Mouse (Mus musculus) heart, embryonic 11.5 days (tissue): ENCODE results near the gene Rgma. TPM values are rescaled to one million over a fixed set of nuclear protein-coding genes. Genes with fewer than 3 reads are reported as not detected.

ENCODE experiments used
- ATAC-seq: fragments of 200-750 bp; cut with Nextera tagmentation; replicated peaks from 2 replicates; pipeline ENCODE4 v1.8.0; 2017; ENCODE audit warnings: moderate library complexity; ENCODE audit not compliant: insufficient number of reproducible peaks, low FRiP score, low TSS enrichment
- H3K27ac ChIP-seq: fragments of 300-500 bp; sonication (generic); 2 replicates; pipeline ENCODE4 v1.5.1; 2014; ENCODE audit warnings: mild to moderate bottlenecking, low read depth, low read length
- H3K27me3 ChIP-seq: fragments of 300-500 bp; sonication (generic); 2 replicates; pipeline ENCODE4 v1.6.1; 2014; ENCODE audit warnings: mild to moderate bottlenecking, low read length, mixed read lengths; ENCODE audit not compliant: control insufficient read depth, insufficient read depth
- H3K36me3 ChIP-seq: fragments of 300-500 bp; sonication (generic); 2 replicates; pipeline ENCODE4 v1.6.1; 2014; ENCODE audit warnings: mild to moderate bottlenecking, low read length, moderate library complexity, mixed read lengths; ENCODE audit not compliant: control insufficient read depth, insufficient read depth
- H3K4me1 ChIP-seq: fragments of 300-500 bp; sonication (generic); 2 replicates; pipeline ENCODE4 v1.6.1; 2014; ENCODE audit warnings: low read length; ENCODE audit not compliant: control insufficient read depth, insufficient read depth
- H3K4me2 ChIP-seq: fragments of 300-500 bp; sonication (generic); 2 replicates; pipeline ENCODE4 v1.6.1; 2014; ENCODE audit warnings: mild to moderate bottlenecking, moderate library complexity
- H3K4me3 ChIP-seq: fragments of 300-500 bp; sonication (generic); 2 replicates; pipeline ENCODE4 v1.5.1; 2014; ENCODE audit warnings: low read depth, low read length
- H3K9ac ChIP-seq: fragments of 300-500 bp; sonication (generic); 2 replicates; pipeline ENCODE4 v1.6.1; 2014; ENCODE audit warnings: mild to moderate bottlenecking, low read depth, low read length, moderate library complexity
- H3K9me3 ChIP-seq: fragments of 300-500 bp; sonication (generic); replicated peaks from 2 replicates; pipeline ENCODE4 v1.6.1; 2016; ENCODE audit warnings: low read length; ENCODE audit not compliant: control insufficient read depth
- WGBS: fragments of 180-500 bp; shearing (Covaris S2); extraction: QIAGEN DNeasy Blood & Tissue Kit; methylation state at CpG from one replicate; pipeline ENCODE4 v1.1.7; 2014; ENCODE audit not compliant: insufficient replicate concordance; 5-methylcytosine and 5-hydroxymethylcytosine counted together
- polyA plus RNA-seq: library from polyadenylated mRNA; unstranded; fragments of >200 nt; fragmentation: Nextera tagmentation; extraction: Ambion mirVana; gene quantifications from 2 replicates; pipeline ENCODE4 v1.2.1, GENCODE M21; 2014

The Rgma gene
- polyA plus RNA-seq, 1 experiment from 2014 or later, result 5.8 TPM

DNA sequence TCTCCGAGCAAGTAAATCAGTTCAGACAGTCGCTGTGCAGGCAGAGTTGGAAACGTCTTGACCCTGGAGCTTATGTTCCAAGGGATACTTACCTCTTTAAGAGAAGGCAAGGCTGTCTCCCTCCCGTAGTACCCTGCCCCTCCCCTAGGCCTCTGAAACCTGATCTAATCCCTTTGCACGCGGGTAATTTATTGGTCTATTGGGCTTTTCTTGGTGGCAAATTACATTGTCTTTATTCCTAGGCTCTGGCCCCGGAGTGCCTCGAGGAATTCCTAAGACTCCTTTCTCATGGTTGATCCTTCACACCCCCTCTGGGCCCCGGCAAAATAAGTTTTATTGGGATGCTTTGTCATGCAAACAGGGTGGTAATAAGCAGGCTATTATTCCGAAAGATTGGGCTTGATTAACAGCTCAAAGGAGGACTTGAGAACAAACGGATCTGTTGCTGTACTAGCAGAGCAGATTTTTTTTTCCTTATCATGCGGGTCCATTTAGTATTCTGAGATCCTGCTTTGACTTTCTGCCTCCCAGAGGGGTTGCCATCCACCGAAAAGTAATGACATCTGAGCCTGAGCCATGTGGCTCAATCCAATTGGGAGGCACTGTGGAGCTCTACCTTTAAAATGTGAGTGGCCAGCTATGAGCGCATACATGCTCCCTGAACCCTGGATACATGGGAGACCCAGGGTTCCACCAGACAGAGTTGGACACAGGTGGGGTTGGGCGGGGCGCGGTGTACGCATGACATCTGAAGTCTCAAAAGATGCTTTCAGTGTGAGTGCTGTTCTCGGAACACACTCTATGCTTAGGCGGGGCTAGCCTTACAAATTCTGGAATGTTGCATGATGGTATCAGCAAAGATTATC, 25.0 kb downstream of the Rgma start:
- peaks cover 23% of the 10 kb centered on the region for H3K4me1 ChIP-seq
- H3K4me2 ChIP-seq, result peak overlapping the region; percentile 63
- ATAC-seq, result no peak
- no peaks in the 10 kb centered on the region for H3K9me3 ChIP-seq
- H3K9ac ChIP-seq, result no peak overlapping the region
- no peak overlapping the region for H3K27ac ChIP-seq
- peak overlapping the region; percentile 28 for H3K4me3 ChIP-seq
- H3K27me3 ChIP-seq, result peaks cover 45% of the 10 kb centered on the region
- 18% methylated on average over 20 of the region's 20 CpGs for WGBS
- H3K36me3 ChIP-seq, result no peaks in the 10 kb centered on the region

- H3K9ac ChIP-seq, result no peak overlapping the region
- H3K36me3 ChIP-seq, result no peaks in the 10 kb centered on the region; the same call in 1 of the 2 replicates
- no peak overlapping the region for H3K27ac ChIP-seq
- peaks cover 36% of the 10 kb centered on the region for H3K27me3 ChIP-seq
- WGBS, result 64% methylated on average over 2 of the region's 2 CpGs
- no peak overlapping the region for H3K4me3 ChIP-seq
- H3K4me1 ChIP-seq, result peaks cover 23% of the 10 kb centered on the region
- no peak overlapping the region for H3K4me2 ChIP-seq
- no peak for ATAC-seq
- H3K9me3 ChIP-seq, result no peaks in the 10 kb centered on the region
Observed at GRCm38 (mm10) chr7:73402106-73402505, 26.8 kb downstream of the Rgma start.

DNA sequence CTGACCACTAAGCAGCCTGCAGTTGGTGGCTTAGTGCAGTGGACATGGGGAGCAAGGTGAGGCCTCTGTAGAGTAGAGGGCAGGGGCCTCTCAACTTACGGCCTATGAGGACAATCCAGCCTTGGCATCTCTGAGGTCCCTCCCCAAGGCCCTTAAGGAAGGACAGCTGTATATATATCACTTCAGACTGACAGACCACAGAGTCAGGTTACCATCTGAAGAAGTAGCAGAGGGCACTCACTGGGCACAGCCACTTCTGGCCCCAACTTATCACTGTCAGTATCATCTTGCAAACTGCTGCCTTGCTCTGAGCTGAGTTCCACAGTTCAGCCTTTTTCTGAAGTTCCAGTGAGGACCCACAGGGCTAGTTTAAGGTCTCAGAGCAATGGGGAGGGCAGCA, 27.4 kb downstream of the Rgma start:
- Histone ChIP-seq H3K27me3 (peaks cover 31% of the 10 kb centered on the region), H3K9me3 (no peaks in the 10 kb centered on the region), H3K4me3 (no peak overlapping the region), H3K4me1 (peaks cover 23% of the 10 kb centered on the region), H3K4me2 (no peak overlapping the region), H3K9ac (no peak overlapping the region), H3K27ac (no peak overlapping the region), H3K36me3 (no peaks in the 10 kb centered on the region; the same call in 1 of the 2 replicates)
- WGBS, result 89% methylated on average over 1 of the region's 1 CpGs
- ATAC-seq, result no peak

GRCm38 (mm10) chr7:73403538-73403937, 28.2 kb downstream of the Rgma start:
- Histone ChIP-seq H3K36me3 (no peaks in the 10 kb centered on the region; the same call in 1 of the 2 replicates), H3K27me3 (peaks cover 23% of the 10 kb centered on the region), H3K4me1 (peaks cover 17% of the 10 kb centered on the region), H3K9ac (no peak overlapping the region), H3K9me3 (no peaks in the 10 kb centered on the region), H3K27ac (no peak overlapping the region), H3K4me2 (no peak overlapping the region), H3K4me3 (no peak overlapping the region)
- 26% methylated on average over 3 of the region's 3 CpGs for WGBS
- ATAC-seq, result no peak

DNA sequence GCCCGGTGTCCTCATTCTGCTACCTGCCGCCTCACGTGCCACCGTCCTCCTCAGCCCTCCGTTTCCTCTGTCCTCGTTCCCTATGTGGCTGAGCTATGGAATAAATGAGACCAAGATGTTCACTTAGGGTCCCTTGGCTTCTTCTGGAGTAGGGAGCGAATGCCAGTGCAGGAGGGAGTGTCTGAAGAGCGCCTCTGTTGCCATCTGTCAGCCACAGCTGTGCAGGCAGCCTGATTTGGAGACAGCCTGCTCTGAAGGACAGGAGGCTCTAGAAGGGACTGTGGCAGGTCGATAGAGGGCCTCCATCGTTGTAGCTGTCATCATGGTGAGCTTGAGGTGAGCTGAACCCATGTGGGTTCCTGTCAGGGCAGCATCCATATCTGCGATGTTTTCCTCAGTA, 30.2 kb downstream of the Rgma start:
- H3K4me3 ChIP-seq, result no peak overlapping the region
- H3K4me2 ChIP-seq, result no peak overlapping the region
- ATAC-seq, result no peak
- WGBS, result 80% methylated on average over 11 of the region's 11 CpGs
- H3K9ac ChIP-seq, result no peak overlapping the region
- no peaks in the 10 kb centered on the region; the same call in 1 of the 2 replicates for H3K36me3 ChIP-seq
- H3K27ac ChIP-seq, result no peak overlapping the region
- H3K4me1 ChIP-seq, result no peaks in the 10 kb centered on the region
- peaks cover 9% of the 10 kb centered on the region for H3K27me3 ChIP-seq
- H3K9me3 ChIP-seq, result no peaks in the 10 kb centered on the region

DNA sequence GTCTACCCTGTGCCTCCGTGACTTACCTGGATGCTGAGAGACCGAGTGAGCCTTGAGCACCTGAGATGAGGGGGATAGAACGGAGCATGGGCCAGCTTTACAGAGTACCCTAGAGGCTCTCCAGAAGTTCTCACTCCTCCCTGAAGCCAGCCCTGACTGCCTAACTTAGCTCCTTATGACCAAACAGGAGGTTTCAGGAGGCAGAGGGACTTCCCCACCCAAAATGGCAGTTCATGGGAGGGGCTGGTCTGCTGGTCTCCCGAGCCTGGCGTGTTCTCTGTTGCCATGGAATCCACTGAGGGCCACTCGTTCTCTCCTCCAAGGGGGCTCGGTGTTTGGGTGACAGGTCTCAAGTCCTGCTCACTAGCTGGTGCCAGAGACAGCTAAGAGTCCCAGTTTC, 36.2 kb downstream of the Rgma start:
- H3K36me3 ChIP-seq, result no peaks in the 10 kb centered on the region; the same call in 1 of the 2 replicates
- 65% methylated on average over 7 of the region's 7 CpGs for WGBS
- ATAC-seq, result no peak

GRCm38 (mm10) chr7:73411986-73412385, 36.7 kb downstream of the Rgma start:
- Histone ChIP-seq H3K4me1 (no peaks in the 10 kb centered on the region), H3K27ac (no peak overlapping the region), H3K4me3 (no peak overlapping the region), H3K9me3 (no peaks in the 10 kb centered on the region), H3K36me3 (no peaks in the 10 kb centered on the region; the same call in 1 of the 2 replicates), H3K4me2 (no peak overlapping the region), H3K27me3 (no peaks in the 10 kb centered on the region), H3K9ac (no peak overlapping the region)
- no peak for ATAC-seq
- 87% methylated on average over 4 of the region's 4 CpGs for WGBS

More for the DNA sequence above, 36.2 kb downstream of the Rgma start:
- Histone ChIP-seq H3K27me3 (no peaks in the 10 kb centered on the region), H3K9me3 (no peaks in the 10 kb centered on the region), H3K9ac (no peak overlapping the region), H3K4me2 (no peak overlapping the region), H3K4me3 (no peak overlapping the region), H3K4me1 (no peaks in the 10 kb centered on the region), H3K27ac (no peak overlapping the region)

DNA sequence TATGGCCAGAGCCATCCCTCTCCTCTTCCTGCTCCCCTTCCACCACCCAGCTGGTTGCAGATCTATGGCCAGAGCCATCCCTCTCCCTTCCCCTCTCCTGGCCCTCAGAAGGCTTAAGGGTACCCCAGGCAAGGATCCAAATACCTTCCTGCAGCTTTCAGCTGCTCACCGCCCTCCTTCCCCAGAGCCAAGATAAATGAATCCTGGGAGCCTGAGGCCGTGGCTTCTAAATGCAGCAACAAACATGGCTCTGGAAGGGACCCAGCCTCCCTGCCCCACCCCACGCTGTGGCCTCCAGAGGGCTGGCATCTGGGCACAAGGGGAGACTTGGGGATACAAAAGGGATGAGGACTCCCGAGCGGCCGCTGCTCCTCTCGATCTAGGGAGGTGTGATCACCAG, 37.1 kb downstream of the Rgma start:
- Histone ChIP-seq H3K4me1 (no peaks in the 10 kb centered on the region), H3K27ac (no peak overlapping the region), H3K4me3 (no peak overlapping the region), H3K9me3 (no peaks in the 10 kb centered on the region), H3K4me2 (no peak overlapping the region), H3K9ac (no peak overlapping the region), H3K27me3 (no peaks in the 10 kb centered on the region), H3K36me3 (no peaks in the 10 kb centered on the region; the same call in 1 of the 2 replicates)
- ATAC-seq, result no peak
- WGBS, result 75% methylated on average over 7 of the region's 7 CpGs

DNA sequence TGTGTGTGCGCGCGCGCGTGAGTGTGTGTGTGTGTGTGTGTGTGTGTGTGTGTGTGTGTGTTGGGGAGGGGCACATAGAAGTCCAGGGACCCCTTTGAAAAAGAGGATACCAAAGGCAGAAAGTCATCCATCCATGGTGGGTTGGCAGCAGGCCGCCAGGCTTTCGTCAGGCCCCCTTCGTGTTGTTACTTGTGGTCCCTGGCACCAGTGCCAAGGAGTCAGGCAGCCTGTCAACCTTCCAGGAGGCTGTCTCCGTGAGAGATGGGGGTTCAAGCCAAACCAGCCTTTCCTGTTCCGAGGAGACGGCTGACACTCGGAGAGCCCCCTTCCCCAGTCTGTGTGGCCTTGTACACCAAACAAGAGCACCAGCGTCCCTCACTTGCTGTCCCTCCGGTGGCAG, 38.9 kb downstream of the Rgma start:
- WGBS, result 78% methylated on average over 14 of the region's 14 CpGs
- Histone ChIP-seq H3K4me1 (no peaks in the 10 kb centered on the region), H3K4me2 (no peak overlapping the region), H3K36me3 (no peaks in the 10 kb centered on the region; the same call in 1 of the 2 replicates), H3K27me3 (no peaks in the 10 kb centered on the region), H3K9ac (no peak overlapping the region), H3K9me3 (no peaks in the 10 kb centered on the region), H3K4me3 (no peak overlapping the region), H3K27ac (no peak overlapping the region)
- ATAC-seq, result no peak
